Mouse (Mus musculus): Measurements from ENCODE around the gene Vmn1r188. TPM values are rescaled to one million over a fixed set of nuclear protein-coding genes. Genes with fewer than 3 reads are reported as not detected.

Vmn1r188 gene
- polyA plus RNA-seq, 1 experiment from 2014 or later: not detected

GRCm38 (mm10) chr13:22044432-22045155, 39.6 kb upstream of the Vmn1r188 start:
- H3K4me2 ChIP-seq (ENCODE audit: low read depth, severe bottlenecking): peak overlapping the region; percentile 49; the same call in 1 of the 2 replicates
- 0 out of 2 replicates have a peak, but pooled peaks cover 3% of the 10 kb centered on the region for H3K4me1 ChIP-seq (ENCODE audit: control insufficient read depth, insufficient read depth, low read length)
- H3K36me3 ChIP-seq (ENCODE audit: control insufficient read depth, insufficient read depth, low read length): no peaks in the 10 kb centered on the region
- no peak overlapping the region; the same call in 1 of the 2 replicates for H3K4me3 ChIP-seq (ENCODE audit: low read depth, low read length)
- no peaks in the 10 kb centered on the region for H3K9me3 ChIP-seq (ENCODE audit: control insufficient read depth, low read length)
- 88% methylated on average over 6 of the region's 6 CpGs for WGBS
- no peaks in the 10 kb centered on the region for H3K27me3 ChIP-seq (ENCODE audit: control insufficient read depth, insufficient read depth, low read length)
- H3K9ac ChIP-seq (ENCODE audit: low read length): no peak overlapping the region
- ATAC-seq (ENCODE audit: insufficient number of reproducible peaks, low FRiP score, low TSS enrichment, low read depth) (no peak), DNase-seq (ENCODE audit: low spot score) (no peak)
- H3K27ac ChIP-seq (replicated peaks; ENCODE audit: low read depth, low read length): peak overlapping the region; percentile 56; the same call in 1 of the 2 replicates

GRCm38 (mm10) chr13:22045311-22045710, 38.9 kb upstream of the Vmn1r188 start:
- DNase-seq (ENCODE audit: low spot score) (no peak), ATAC-seq (ENCODE audit: insufficient number of reproducible peaks, low FRiP score, low TSS enrichment, low read depth) (no peak)
- H3K27me3 ChIP-seq (ENCODE audit: control insufficient read depth, insufficient read depth, low read length): no peaks in the 10 kb centered on the region
- H3K36me3 ChIP-seq (ENCODE audit: control insufficient read depth, insufficient read depth, low read length): no peaks in the 10 kb centered on the region
- H3K4me2 ChIP-seq (ENCODE audit: low read depth, severe bottlenecking): no peak overlapping the region; the same call in 1 of the 2 replicates
- H3K27ac ChIP-seq (replicated peaks; ENCODE audit: low read depth, low read length): no peak overlapping the region
- H3K4me3 ChIP-seq (ENCODE audit: low read depth, low read length): no peak overlapping the region
- no peak overlapping the region for H3K9ac ChIP-seq (ENCODE audit: low read length)
- 77% methylated on average over 2 of the region's 2 CpGs for WGBS
- H3K9me3 ChIP-seq (ENCODE audit: control insufficient read depth, low read length): no peaks in the 10 kb centered on the region
- H3K4me1 ChIP-seq (ENCODE audit: control insufficient read depth, insufficient read depth, low read length): 0 out of 2 replicates have a peak, but pooled peaks cover 3% of the 10 kb centered on the region

- no peaks in the 10 kb centered on the region for H3K36me3 ChIP-seq (ENCODE audit: control insufficient read depth, insufficient read depth, low read length)
Observed at GRCm38 (mm10) chr13:22049041-22049440, 35.2 kb upstream of the Vmn1r188 start.

GRCm38 (mm10) chr13:22049737-22050440, 34.4 kb upstream of the Vmn1r188 start:
- Histone ChIP-seq H3K4me1 (ENCODE audit: control insufficient read depth, insufficient read depth, low read length) (no peaks in the 10 kb centered on the region), H3K27ac (replicated peaks; ENCODE audit: low read depth, low read length) (peak overlapping the region; percentile 76), H3K9me3 (ENCODE audit: control insufficient read depth, low read length) (no peaks in the 10 kb centered on the region), H3K9ac (ENCODE audit: low read length) (no peak overlapping the region; the same call in 1 of the 2 replicates), H3K36me3 (ENCODE audit: control insufficient read depth, insufficient read depth, low read length) (no peaks in the 10 kb centered on the region), H3K4me3 (ENCODE audit: low read depth, low read length) (peak overlapping the region; percentile 43), H3K27me3 (ENCODE audit: control insufficient read depth, insufficient read depth, low read length) (no peaks in the 10 kb centered on the region), H3K4me2 (ENCODE audit: low read depth, severe bottlenecking) (peak overlapping the region; percentile 50)
- DNase-seq (ENCODE audit: low spot score): peak; percentile 86
- 1% methylated on average over 14 of the region's 14 CpGs for WGBS
- ATAC-seq (ENCODE audit: insufficient number of reproducible peaks, low FRiP score, low TSS enrichment, low read depth): peak; percentile 71

More at GRCm38 (mm10) chr13:22049041-22049440, 35.2 kb upstream of the Vmn1r188 start:
- WGBS: 85% methylated on average over 2 of the region's 2 CpGs
- Histone ChIP-seq H3K9ac (ENCODE audit: low read length) (no peak overlapping the region), H3K4me1 (ENCODE audit: control insufficient read depth, insufficient read depth, low read length) (0 out of 2 replicates have a peak, but pooled peaks cover 3% of the 10 kb centered on the region), H3K4me3 (ENCODE audit: low read depth, low read length) (no peak overlapping the region), H3K9me3 (ENCODE audit: control insufficient read depth, low read length) (no peaks in the 10 kb centered on the region), H3K4me2 (ENCODE audit: low read depth, severe bottlenecking) (no peak overlapping the region), H3K27ac (replicated peaks; ENCODE audit: low read depth, low read length) (no peak overlapping the region), H3K27me3 (ENCODE audit: control insufficient read depth, insufficient read depth, low read length) (no peaks in the 10 kb centered on the region)
- no peak for DNase-seq (ENCODE audit: low spot score)
- ATAC-seq (ENCODE audit: insufficient number of reproducible peaks, low FRiP score, low TSS enrichment, low read depth): no peak

- under 1% methylated on average over 52 of the region's 52 CpGs for WGBS
- DNase-seq (ENCODE audit: low spot score): peak; percentile 98
- peak; percentile 92 for ATAC-seq (ENCODE audit: insufficient number of reproducible peaks, low FRiP score, low TSS enrichment, low read depth)
- Histone ChIP-seq H3K4me3 (ENCODE audit: low read depth, low read length) (peak overlapping the region; percentile 43), H3K9ac (ENCODE audit: low read length) (peak overlapping the region; percentile 45; the same call in 1 of the 2 replicates), H3K27ac (replicated peaks; ENCODE audit: low read depth, low read length) (peak overlapping the region; percentile 76), H3K27me3 (ENCODE audit: control insufficient read depth, insufficient read depth, low read length) (no peaks in the 10 kb centered on the region), H3K36me3 (ENCODE audit: control insufficient read depth, insufficient read depth, low read length) (no peaks in the 10 kb centered on the region), H3K9me3 (ENCODE audit: control insufficient read depth, low read length) (no peaks in the 10 kb centered on the region), H3K4me1 (ENCODE audit: control insufficient read depth, insufficient read depth, low read length) (no peaks in the 10 kb centered on the region), H3K4me2 (ENCODE audit: low read depth, severe bottlenecking) (peak overlapping the region; percentile 50)
Observed at GRCm38 (mm10) chr13:22050591-22051522, 33.4 kb upstream of the Vmn1r188 start.

- 11% methylated on average over 5 of the region's 5 CpGs for WGBS
- Histone ChIP-seq H3K9ac (ENCODE audit: low read length) (no peak overlapping the region), H3K4me1 (ENCODE audit: control insufficient read depth, insufficient read depth, low read length) (no peaks in the 10 kb centered on the region), H3K4me2 (ENCODE audit: low read depth, severe bottlenecking) (peak overlapping the region; percentile 50), H3K27me3 (ENCODE audit: control insufficient read depth, insufficient read depth, low read length) (no peaks in the 10 kb centered on the region), H3K36me3 (ENCODE audit: control insufficient read depth, insufficient read depth, low read length) (no peaks in the 10 kb centered on the region), H3K9me3 (ENCODE audit: control insufficient read depth, low read length) (no peaks in the 10 kb centered on the region), H3K4me3 (ENCODE audit: low read depth, low read length) (peak overlapping the region; percentile 43), H3K27ac (replicated peaks; ENCODE audit: low read depth, low read length) (no peak overlapping the region)
- no peak for DNase-seq (ENCODE audit: low spot score)
- no peak for ATAC-seq (ENCODE audit: insufficient number of reproducible peaks, low FRiP score, low TSS enrichment, low read depth)
Observed at GRCm38 (mm10) chr13:22051523-22051859, 32.7 kb upstream of the Vmn1r188 start.

- no peak for ATAC-seq (ENCODE audit: insufficient number of reproducible peaks, low FRiP score, low TSS enrichment, low read depth)
- 100% methylated on average over 1 of the region's 1 CpGs for WGBS
- no peaks in the 10 kb centered on the region for H3K27me3 ChIP-seq (ENCODE audit: control insufficient read depth, insufficient read depth, low read length)
Observed at GRCm38 (mm10) chr13:22053754-22054153, 30.5 kb upstream of the Vmn1r188 start.

GRCm38 (mm10) chr13:22061422-22061821, 22.8 kb upstream of the Vmn1r188 start:
- H3K4me2 ChIP-seq (ENCODE audit: low read depth, severe bottlenecking): no peak overlapping the region

More at GRCm38 (mm10) chr13:22053754-22054153, 30.5 kb upstream of the Vmn1r188 start:
- no peak overlapping the region for H3K4me3 ChIP-seq (ENCODE audit: low read depth, low read length)
- no peaks in the 10 kb centered on the region for H3K9me3 ChIP-seq (ENCODE audit: control insufficient read depth, low read length)
- no peaks in the 10 kb centered on the region for H3K4me1 ChIP-seq (ENCODE audit: control insufficient read depth, insufficient read depth, low read length)
- H3K27ac ChIP-seq (replicated peaks; ENCODE audit: low read depth, low read length): no peak overlapping the region
- H3K9ac ChIP-seq (ENCODE audit: low read length): no peak overlapping the region
- no peak overlapping the region for H3K4me2 ChIP-seq (ENCODE audit: low read depth, severe bottlenecking)
- no peaks in the 10 kb centered on the region for H3K36me3 ChIP-seq (ENCODE audit: control insufficient read depth, insufficient read depth, low read length)
- no peak for DNase-seq (ENCODE audit: low spot score)

More at GRCm38 (mm10) chr13:22061422-22061821, 22.8 kb upstream of the Vmn1r188 start:
- no peaks in the 10 kb centered on the region for H3K27me3 ChIP-seq (ENCODE audit: control insufficient read depth, insufficient read depth, low read length)
- H3K4me1 ChIP-seq (ENCODE audit: control insufficient read depth, insufficient read depth, low read length): no peaks in the 10 kb centered on the region
- no peak overlapping the region for H3K9ac ChIP-seq (ENCODE audit: low read length)
- no peak for ATAC-seq (ENCODE audit: insufficient number of reproducible peaks, low FRiP score, low TSS enrichment, low read depth)
- 77% methylated on average over 1 of the region's 1 CpGs for WGBS
- H3K9me3 ChIP-seq (ENCODE audit: control insufficient read depth, low read length): no peaks in the 10 kb centered on the region
- H3K4me3 ChIP-seq (ENCODE audit: low read depth, low read length): no peak overlapping the region
- H3K36me3 ChIP-seq (ENCODE audit: control insufficient read depth, insufficient read depth, low read length): no peaks in the 10 kb centered on the region
- DNase-seq (ENCODE audit: low spot score): no peak
- no peak overlapping the region for H3K27ac ChIP-seq (replicated peaks; ENCODE audit: low read depth, low read length)

Data from limb, embryonic 11.5 days (tissue).